Mouse (Mus musculus) splenic B cell, adult 2 months (primary cell): ENCODE measurements at regions not wholly inside any gene's neighbourhood (a gene's known extent, or its start where the extent isn't known, plus 50 kb on each side); places are given as distances from the start of the nearest gene placed in this dataset.

Source experiments
- DNase-seq: peaks from one replicate; pipeline ENCODE4 v3.0.0-alpha.2; 2011; ENCODE audit warnings: low read depth, low spot score
- H3K27me3 ChIP-seq: 2 replicates; pipeline ENCODE4 v1.6.1; 2012; ENCODE audit warnings: mild to moderate bottlenecking, low read length, moderate library complexity, mixed read lengths; ENCODE audit not compliant: control insufficient read depth, poor library complexity, insufficient read depth, severe bottlenecking
- H3K36me3 ChIP-seq: 2 replicates; pipeline ENCODE4 v1.6.1; 2012; ENCODE audit warnings: mild to moderate bottlenecking, low read length, moderate library complexity, mixed read lengths; ENCODE audit not compliant: control insufficient read depth, poor library complexity, insufficient read depth, severe bottlenecking

DNA sequence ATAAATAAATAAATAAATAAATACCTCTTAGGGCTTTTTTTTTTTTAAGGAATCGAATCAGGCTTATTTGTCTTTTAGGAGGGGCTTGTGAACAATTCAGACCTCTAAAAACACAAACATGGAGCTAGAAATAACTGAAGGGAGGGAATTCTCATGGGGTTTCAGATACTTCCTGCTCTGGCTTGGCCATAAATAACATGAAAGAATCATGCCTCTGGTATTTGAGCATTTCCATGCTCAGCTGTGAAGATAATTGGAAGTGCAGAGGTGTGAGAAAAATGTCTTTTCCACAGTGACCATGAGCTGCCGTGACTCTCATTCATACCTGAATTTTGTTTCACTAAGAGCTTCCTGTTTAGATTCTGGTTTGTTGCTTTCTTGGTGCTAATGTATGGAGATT lies 86.3 kb upstream of the Itga1 start:
- Histone ChIP-seq H3K36me3 (no peaks in the 10 kb centered on the region), H3K27me3 (no peaks in the 10 kb centered on the region)
- DNase-seq: no peak

DNA sequence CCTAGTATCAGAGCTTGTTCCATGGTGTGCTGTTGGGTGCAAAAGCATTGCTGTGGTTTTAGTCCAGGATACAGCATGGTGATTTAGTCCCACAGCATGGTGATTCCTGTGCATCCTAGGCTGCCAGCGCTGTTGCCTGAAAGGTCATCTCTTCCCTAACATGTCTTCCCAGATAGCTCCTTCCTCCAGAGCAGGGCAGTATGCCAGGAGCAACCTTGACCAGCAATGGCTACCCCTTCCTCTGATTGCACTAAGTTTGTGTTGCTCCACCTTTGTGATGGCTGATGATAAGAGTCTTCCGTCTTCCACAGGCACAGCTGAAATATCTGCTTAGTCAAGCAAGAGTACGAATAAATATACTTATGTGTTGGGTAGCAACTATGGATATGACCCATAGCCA lies 85.6 kb upstream of the Itga1 start:
- no peak for DNase-seq
- H3K27me3 ChIP-seq: no peaks in the 10 kb centered on the region; the same call in 1 of the 2 replicates

GRCm38 (mm10) chr13:115182211-115182870 lies 80.6 kb upstream of the Itga1 start:
- Histone ChIP-seq H3K36me3 (no peaks in the 10 kb centered on the region), H3K27me3 (no peaks in the 10 kb centered on the region; the same call in 1 of the 2 replicates)
- no peak for DNase-seq

More for the DNA sequence above, 85.6 kb upstream of the Itga1 start:
- no peaks in the 10 kb centered on the region for H3K36me3 ChIP-seq

DNA sequence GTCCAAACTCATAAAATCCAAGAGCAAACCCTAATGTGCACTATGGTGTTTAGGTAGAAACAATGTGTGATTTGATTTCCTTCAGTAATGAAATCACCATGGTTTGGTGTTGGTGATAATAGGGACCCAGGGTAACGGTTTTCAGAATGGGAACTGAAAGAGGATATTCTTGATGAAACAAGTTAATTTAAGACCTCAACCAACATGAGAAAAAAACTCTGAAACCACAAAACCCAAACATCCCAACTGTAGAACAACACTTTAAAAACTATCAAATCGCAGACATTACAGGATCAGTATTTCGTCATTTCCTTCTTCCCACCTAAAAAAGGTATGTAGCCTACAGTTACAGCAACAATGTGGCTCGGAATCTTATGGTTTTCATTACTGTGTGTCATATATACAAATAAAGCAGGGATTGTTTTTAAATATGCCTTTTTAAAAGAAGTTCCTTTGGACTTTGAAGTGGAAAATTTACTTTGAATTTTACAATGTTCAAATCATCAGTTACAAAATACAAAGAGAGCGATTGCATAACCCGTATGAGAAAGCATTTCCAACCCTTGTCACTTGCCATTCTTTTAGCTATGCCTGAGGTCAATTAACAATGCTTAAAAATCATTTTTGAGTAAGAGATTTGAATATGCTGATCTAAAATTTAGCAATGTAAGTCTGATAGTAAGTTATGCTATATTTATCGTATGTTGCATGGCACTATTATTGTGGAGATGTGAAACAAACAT lies 76.6 kb upstream of the Itga1 start:
- peak; percentile 23 for DNase-seq
- Histone ChIP-seq H3K36me3 (no peaks in the 10 kb centered on the region), H3K27me3 (no peaks in the 10 kb centered on the region; the same call in 1 of the 2 replicates)

DNA sequence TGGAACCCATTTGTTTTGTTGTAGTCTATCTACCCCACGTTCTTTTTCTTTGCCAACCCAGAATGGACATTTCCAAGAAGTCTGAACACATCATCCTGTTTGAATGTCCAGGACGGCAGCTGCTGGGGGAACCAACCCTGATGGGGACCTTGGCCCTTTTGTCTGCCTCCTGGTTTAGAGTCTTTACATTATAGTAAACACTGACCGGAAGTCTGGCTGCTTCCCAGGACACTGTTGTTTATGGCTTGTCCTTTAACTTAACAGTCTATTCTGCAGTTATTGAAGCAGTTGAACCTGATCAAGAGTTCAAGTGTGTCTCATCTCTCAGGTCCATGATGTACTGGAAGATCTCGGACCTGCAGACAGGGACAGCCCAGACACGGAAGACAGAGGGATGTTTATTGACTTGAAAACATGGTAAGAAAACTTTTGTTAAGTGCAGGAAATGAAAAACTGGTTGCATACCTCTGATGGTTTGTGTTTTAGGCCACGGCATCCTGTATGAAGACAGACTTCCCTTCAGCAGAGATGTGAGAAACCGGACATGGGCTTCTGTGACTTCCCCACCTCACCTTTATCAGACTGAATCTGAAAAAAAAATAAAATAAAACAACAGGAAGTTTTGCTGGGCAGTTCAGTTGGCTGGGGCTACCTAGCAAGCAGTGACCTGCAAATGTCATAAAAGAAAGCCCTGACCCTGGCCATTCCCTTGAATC lies 69.7 kb upstream of the Itga1 start:
- Histone ChIP-seq H3K36me3 (no peaks in the 10 kb centered on the region), H3K27me3 (no peaks in the 10 kb centered on the region)
- no peak for DNase-seq

DNA sequence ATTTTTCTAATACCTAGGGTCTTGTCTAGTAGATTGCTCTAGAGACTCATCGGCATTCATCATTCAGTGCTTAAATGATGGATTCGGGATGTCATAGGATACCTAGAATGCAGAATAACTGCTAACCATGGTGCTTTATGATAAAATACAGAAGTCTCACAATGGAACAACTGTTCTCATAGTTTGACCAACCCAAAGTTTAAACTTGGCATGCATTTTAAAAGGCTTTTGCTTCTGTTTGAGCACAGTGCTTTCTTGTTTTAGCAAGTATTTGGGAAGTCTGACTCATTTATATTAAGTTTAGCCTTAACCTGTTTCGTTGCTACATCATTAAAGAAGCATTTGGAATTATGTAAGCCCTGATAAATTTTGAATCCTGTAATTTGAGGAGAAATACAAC lies 64.2 kb upstream of the Itga1 start:
- Histone ChIP-seq H3K27me3 (no peaks in the 10 kb centered on the region), H3K36me3 (no peaks in the 10 kb centered on the region)
- DNase-seq: no peak

- no peaks in the 10 kb centered on the region for H3K27me3 ChIP-seq
- no peak for DNase-seq
- no peaks in the 10 kb centered on the region for H3K36me3 ChIP-seq
Observed at GRCm38 (mm10) chr13:115162689-115163413, 61.1 kb upstream of the Itga1 start.

DNA sequence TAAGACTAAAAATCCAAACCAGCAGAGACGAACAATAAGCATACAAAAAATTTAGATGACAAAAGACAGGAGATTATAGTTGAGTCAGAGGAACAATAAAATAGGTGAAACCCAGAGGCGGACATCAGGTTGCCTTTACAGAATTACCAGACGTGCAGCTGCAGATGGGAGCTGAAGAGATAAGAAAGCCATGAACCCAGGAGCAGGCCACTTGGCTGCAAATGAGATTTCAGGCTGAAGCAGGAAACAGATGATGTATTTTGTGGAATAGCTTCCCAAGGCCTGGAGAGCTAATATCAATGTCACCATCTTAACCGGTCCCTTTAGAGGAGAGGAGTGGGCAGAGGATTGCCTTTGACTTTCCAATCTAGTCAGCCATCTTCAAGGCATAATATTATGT lies 57.6 kb upstream of the Itga1 start:
- DNase-seq: no peak
- Histone ChIP-seq H3K27me3 (no peaks in the 10 kb centered on the region), H3K36me3 (no peaks in the 10 kb centered on the region)
